Mouse (Mus musculus) 416B (cell line): ENCODE measurements around the gene Slc37a1.

Source experiments
- DNase-seq: peaks from one replicate; pipeline ENCODE4 v3.0.0; 2011; ENCODE audit warnings: low read depth

Slc37a1 gene

GRCm38 (mm10) chr17:31286492-31286891, at the start of gene Slc37a1:
Gene Slc37a1, plus strand, starts transcription at chr17:31286792.
- DNase-seq = no peak

GRCm38 (mm10) chr17:31238234-31239020, 48.2 kb upstream of the Slc37a1 start:
- DNase-seq = no peak

- DNase-seq = no peak
These were observed 45.4 kb upstream of the Slc37a1 start for GRCm38 (mm10) chr17:31241156-31241555.

GRCm38 (mm10) chr17:31242764-31243163, 43.8 kb upstream of the Slc37a1 start:
- DNase-seq = peak; percentile 28

- DNase-seq = peak; percentile 51
These were observed 41.3 kb upstream of the Slc37a1 start for GRCm38 (mm10) chr17:31245321-31245720.

GRCm38 (mm10) chr17:31247144-31247543, 39.4 kb upstream of the Slc37a1 start:
- no peak for DNase-seq

GRCm38 (mm10) chr17:31253951-31254350, 32.6 kb upstream of the Slc37a1 start:
- no peak for DNase-seq

- peak; percentile 75 for DNase-seq
These were observed 32.1 kb upstream of the Slc37a1 start for GRCm38 (mm10) chr17:31254463-31254931.

GRCm38 (mm10) chr17:31257149-31257548, 29.4 kb upstream of the Slc37a1 start:
- peak; percentile 62 for DNase-seq

- DNase-seq = no peak
These were observed 28.7 kb upstream of the Slc37a1 start for GRCm38 (mm10) chr17:31257898-31258297.

GRCm38 (mm10) chr17:31258310-31258865, 28.2 kb upstream of the Slc37a1 start:
- DNase-seq = no peak

- DNase-seq = no peak
These were observed 27.4 kb upstream of the Slc37a1 start for GRCm38 (mm10) chr17:31259145-31259544.

GRCm38 (mm10) chr17:31259825-31260224, 26.8 kb upstream of the Slc37a1 start:
- no peak for DNase-seq

- no peak for DNase-seq
These were observed 26.2 kb upstream of the Slc37a1 start for GRCm38 (mm10) chr17:31260430-31260829.

GRCm38 (mm10) chr17:31261352-31261751, 25.2 kb upstream of the Slc37a1 start:
- DNase-seq = no peak

GRCm38 (mm10) chr17:31262715-31263114, 23.9 kb upstream of the Slc37a1 start:
- DNase-seq = no peak

GRCm38 (mm10) chr17:31263770-31264169, 22.8 kb upstream of the Slc37a1 start:
- no peak for DNase-seq

GRCm38 (mm10) chr17:31264372-31264771, 22.2 kb upstream of the Slc37a1 start:
- no peak for DNase-seq

GRCm38 (mm10) chr17:31265171-31265572, 21.4 kb upstream of the Slc37a1 start:
- peak; percentile 71 for DNase-seq

- DNase-seq = no peak
These were observed 20.8 kb upstream of the Slc37a1 start for GRCm38 (mm10) chr17:31265831-31266230.

GRCm38 (mm10) chr17:31266321-31266950, 20.2 kb upstream of the Slc37a1 start:
- DNase-seq = no peak

- no peak for DNase-seq
These were observed 19.5 kb upstream of the Slc37a1 start for GRCm38 (mm10) chr17:31267138-31267537.

- DNase-seq = no peak
These were observed 19.0 kb upstream of the Slc37a1 start for GRCm38 (mm10) chr17:31267603-31268002.
